Mouse (Mus musculus): ENCODE data around the gene Gm11549. TPM values are rescaled to one million over a fixed set of nuclear protein-coding genes. Genes with fewer than 3 reads are reported as not detected.

Gm11549 gene
- polyA plus RNA-seq, 1 experiment = not detected

DNA sequence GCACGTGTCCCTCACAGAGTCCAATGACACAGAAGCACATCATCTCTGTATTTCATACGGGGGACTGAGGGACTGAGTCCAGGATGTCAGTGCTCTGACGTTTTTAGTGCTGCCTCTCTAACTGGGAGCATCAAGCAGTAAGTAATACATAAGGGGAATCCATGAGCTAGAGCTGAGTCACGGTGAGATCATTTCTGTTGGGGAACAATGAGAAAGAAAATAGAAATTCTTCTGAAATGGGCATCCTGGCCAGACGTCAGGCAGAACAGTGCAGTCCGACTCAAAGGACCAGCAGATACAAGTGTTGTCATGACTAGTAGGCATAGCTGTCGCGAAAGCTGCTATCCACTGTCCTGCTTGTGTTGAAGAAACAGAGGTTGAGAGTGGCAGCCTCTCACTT lies 20.6 kb downstream of the Gm11549 start:
- WGBS = 72% methylated on average over 8 of the region's 8 CpGs
- TF ChIP-seq POLR2A (IDR thresholded peaks at IDR 0.05; ENCODE audit: insufficient read depth, low read depth, low read length) (no peak), CTCF (IDR thresholded peaks at IDR 0.05; ENCODE audit: insufficient read depth, low read depth, low read length) (no peak)

DNA sequence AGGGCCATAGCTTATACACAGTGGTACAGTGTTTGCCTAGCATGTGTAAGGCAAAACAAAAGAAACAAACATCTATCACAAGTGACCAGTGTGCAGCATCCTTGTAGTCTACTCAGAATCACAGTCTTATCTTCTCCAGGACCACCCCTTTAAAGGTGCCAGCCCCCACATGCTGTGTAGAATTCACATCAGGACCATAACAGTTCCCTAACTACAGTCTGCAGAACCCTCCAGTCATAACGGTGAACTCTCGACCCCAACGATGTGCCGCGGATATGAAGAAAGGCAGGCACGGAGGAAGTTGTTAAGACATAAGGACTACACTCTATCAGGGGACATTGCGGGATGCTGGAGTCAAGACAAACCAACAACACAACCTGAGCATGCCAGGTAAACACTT lies 22.2 kb downstream of the Gm11549 start:
- TF ChIP-seq CTCF (IDR thresholded peaks at IDR 0.05; ENCODE audit: insufficient read depth, low read depth, low read length) (no peak), POLR2A (IDR thresholded peaks at IDR 0.05; ENCODE audit: insufficient read depth, low read depth, low read length) (no peak)
- no peak overlapping the region for H3K4me3 ChIP-seq (ENCODE audit: insufficient read depth, low read depth, low read length)
- H3K4me1 ChIP-seq (ENCODE audit: control insufficient read depth, insufficient read depth, low read length) = no peaks in the 10 kb centered on the region
- no peak overlapping the region for H3K27ac ChIP-seq (ENCODE audit: insufficient read depth, low read depth, low read length)
- 97% methylated on average over 7 of the region's 7 CpGs for WGBS

More for the DNA sequence above, 20.6 kb downstream of the Gm11549 start:
- Histone ChIP-seq H3K4me3 (ENCODE audit: insufficient read depth, low read depth, low read length) (no peak overlapping the region), H3K27ac (ENCODE audit: insufficient read depth, low read depth, low read length) (no peak overlapping the region), H3K4me1 (ENCODE audit: control insufficient read depth, insufficient read depth, low read length) (no peaks in the 10 kb centered on the region)

DNA sequence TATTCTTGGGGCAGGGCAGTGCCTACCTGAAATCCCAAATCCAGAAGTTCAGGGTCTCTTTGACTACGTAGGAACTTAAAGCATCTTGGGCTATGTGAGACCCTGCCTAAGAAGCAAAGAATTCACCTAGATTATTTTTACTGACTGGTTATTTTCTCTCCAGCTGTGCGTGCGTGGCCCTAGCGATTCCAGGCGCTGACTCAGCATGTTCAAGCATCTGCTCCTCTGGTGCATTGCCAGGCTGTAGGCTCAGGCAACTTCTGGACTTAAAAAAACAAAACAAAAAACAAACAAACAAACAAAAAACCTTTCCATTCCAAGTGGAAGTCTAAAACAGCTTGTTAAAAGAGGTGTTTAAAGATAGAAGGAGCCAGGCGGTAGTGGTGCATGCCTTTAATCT lies 23.4 kb downstream of the Gm11549 start:
- Histone ChIP-seq H3K4me1 (ENCODE audit: control insufficient read depth, insufficient read depth, low read length) (no peaks in the 10 kb centered on the region), H3K27ac (ENCODE audit: insufficient read depth, low read depth, low read length) (no peak overlapping the region), H3K4me3 (ENCODE audit: insufficient read depth, low read depth, low read length) (no peak overlapping the region)
- TF ChIP-seq POLR2A (IDR thresholded peaks at IDR 0.05; ENCODE audit: insufficient read depth, low read depth, low read length) (no peak), CTCF (IDR thresholded peaks at IDR 0.05; ENCODE audit: insufficient read depth, low read depth, low read length) (no peak)
- WGBS = 81% methylated on average over 6 of the region's 6 CpGs

DNA sequence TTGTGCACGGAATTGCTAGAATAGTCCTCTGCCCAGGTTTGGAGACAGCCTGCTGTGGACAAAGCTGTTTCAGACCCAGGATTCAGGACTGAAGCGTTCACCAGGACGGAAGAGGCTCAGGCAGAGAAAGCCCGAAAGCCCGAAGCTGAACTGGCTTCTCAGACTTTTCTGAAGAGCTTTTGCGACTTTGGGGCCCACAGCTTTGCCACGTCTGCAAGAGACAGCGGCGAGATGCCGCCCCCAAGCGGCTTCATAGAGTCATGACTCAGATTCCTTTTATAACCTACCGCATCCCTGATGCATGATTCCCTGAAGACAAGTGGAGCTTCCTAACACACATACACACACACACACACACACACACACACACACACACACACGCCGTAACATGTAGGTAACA lies 24.9 kb downstream of the Gm11549 start:
- no peaks in the 10 kb centered on the region for H3K4me1 ChIP-seq (ENCODE audit: control insufficient read depth, insufficient read depth, low read length)
- 13% methylated on average over 14 of the region's 14 CpGs for WGBS
- no peak overlapping the region for H3K4me3 ChIP-seq (ENCODE audit: insufficient read depth, low read depth, low read length)
- H3K27ac ChIP-seq (ENCODE audit: insufficient read depth, low read depth, low read length) = no peak overlapping the region
- TF ChIP-seq CTCF (IDR thresholded peaks at IDR 0.05; ENCODE audit: insufficient read depth, low read depth, low read length) = peak; percentile 63
- no peak for TF ChIP-seq POLR2A (IDR thresholded peaks at IDR 0.05; ENCODE audit: insufficient read depth, low read depth, low read length)

DNA sequence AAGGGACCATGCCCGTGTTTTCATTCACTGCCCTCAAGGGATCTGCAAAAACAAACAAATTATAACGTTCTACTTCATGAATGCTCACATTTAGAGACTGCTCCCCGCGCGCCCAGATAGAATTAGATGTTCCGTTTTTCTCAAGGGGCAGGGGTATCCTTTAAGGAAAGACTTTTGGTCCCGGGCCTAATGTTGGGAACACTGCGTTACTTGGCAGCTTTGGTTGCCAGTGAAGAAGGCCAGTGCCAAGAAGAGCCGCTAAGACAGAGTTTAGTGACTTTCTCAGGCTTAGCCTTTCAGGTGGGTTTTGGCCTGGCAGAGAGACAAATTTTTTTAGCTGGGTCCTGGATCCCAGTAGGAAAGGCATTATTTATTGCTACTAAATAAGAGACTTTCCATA lies 25.3 kb downstream of the Gm11549 start:
- TF ChIP-seq CTCF (IDR thresholded peaks at IDR 0.05; ENCODE audit: insufficient read depth, low read depth, low read length) (no peak), POLR2A (IDR thresholded peaks at IDR 0.05; ENCODE audit: insufficient read depth, low read depth, low read length) (no peak)
- Histone ChIP-seq H3K4me1 (ENCODE audit: control insufficient read depth, insufficient read depth, low read length) (no peaks in the 10 kb centered on the region), H3K27ac (ENCODE audit: insufficient read depth, low read depth, low read length) (no peak overlapping the region), H3K4me3 (ENCODE audit: insufficient read depth, low read depth, low read length) (no peak overlapping the region)
- WGBS = 73% methylated on average over 9 of the region's 9 CpGs

DNA sequence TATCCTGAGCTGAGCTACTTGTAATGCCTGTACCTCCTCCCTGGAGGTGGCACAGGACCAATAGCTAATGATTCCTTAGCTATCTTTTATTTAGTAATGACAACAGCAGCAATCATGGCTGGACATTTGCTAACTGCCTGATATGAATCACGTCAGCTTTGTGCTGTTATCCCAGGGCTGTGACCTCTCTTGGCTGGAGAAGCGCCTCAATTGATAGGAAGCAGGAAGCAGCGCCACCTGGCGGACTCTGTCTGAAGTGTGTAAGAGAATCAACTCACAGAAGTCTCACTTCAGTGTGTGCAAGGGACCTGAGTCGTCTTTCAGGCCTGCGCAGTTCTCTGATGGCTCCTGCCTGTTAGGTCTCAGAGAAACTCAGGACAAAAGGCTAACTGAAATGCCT lies 26.2 kb downstream of the Gm11549 start:
- no peak overlapping the region for H3K27ac ChIP-seq (ENCODE audit: insufficient read depth, low read depth, low read length)
- TF ChIP-seq POLR2A (IDR thresholded peaks at IDR 0.05; ENCODE audit: insufficient read depth, low read depth, low read length) (no peak), CTCF (IDR thresholded peaks at IDR 0.05; ENCODE audit: insufficient read depth, low read depth, low read length) (peak; percentile 64)
- WGBS = 6% methylated on average over 6 of the region's 6 CpGs
- H3K4me1 ChIP-seq (ENCODE audit: control insufficient read depth, insufficient read depth, low read length) = no peaks in the 10 kb centered on the region
- no peak overlapping the region for H3K4me3 ChIP-seq (ENCODE audit: insufficient read depth, low read depth, low read length)

DNA sequence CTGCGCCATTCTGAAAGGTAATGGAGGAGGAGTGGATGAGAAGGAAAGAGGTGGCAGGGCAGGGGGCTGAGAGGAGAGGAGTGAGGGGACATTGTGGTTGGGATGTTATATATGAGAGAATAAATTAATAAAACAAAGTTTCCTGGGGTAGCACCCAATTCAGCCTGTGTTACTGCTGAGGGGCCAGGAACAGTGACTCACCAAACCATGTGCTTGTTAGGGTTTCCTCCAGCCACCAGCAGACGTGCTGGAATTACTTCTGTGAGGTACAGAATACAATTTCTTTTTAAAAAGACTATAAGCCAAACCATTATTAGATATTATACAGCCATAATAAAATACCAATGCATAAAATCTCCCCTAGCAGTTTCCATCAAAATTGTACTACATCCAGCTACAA lies 27.0 kb downstream of the Gm11549 start:
- TF ChIP-seq POLR2A (IDR thresholded peaks at IDR 0.05; ENCODE audit: insufficient read depth, low read depth, low read length) = no peak
- no peak for TF ChIP-seq CTCF (IDR thresholded peaks at IDR 0.05; ENCODE audit: insufficient read depth, low read depth, low read length)
- no peak overlapping the region for H3K27ac ChIP-seq (ENCODE audit: insufficient read depth, low read depth, low read length)
- 74% methylated on average over 2 of the region's 2 CpGs for WGBS
- H3K4me3 ChIP-seq (ENCODE audit: insufficient read depth, low read depth, low read length) = no peak overlapping the region
- no peaks in the 10 kb centered on the region for H3K4me1 ChIP-seq (ENCODE audit: control insufficient read depth, insufficient read depth, low read length)

DNA sequence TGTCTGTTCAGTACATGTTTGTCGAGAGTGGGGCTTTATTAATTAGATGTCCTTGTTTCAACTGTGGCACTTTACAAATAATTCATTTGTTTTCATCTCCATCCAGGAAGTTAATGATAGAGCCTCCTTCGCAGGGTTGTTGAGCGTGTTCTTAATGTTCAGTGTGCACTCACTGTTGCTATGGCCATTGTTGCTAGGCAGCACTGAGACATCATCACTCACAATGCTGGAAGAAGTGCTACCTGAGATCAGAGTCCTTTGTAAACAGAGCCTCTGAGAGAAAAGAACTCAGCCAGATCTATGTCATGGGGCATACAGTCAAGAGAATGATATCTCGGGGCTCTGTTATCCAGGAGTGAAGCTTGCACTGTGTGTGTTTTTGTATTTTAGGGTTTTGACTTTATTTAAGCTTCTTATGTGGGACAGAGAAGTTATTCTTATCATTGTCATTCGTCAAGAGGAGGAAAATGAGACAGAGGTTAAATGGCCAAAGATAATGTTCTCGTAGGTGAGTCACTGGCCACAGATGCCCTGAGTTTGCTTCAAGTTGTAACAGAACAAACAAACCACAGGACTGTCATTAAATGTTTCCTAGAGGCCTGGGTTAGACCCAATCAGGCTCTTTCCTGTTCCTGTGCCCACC lies 27.9 kb downstream of the Gm11549 start:
- Histone ChIP-seq H3K4me3 (ENCODE audit: insufficient read depth, low read depth, low read length) (no peak overlapping the region), H3K4me1 (ENCODE audit: control insufficient read depth, insufficient read depth, low read length) (no peaks in the 10 kb centered on the region), H3K27ac (ENCODE audit: insufficient read depth, low read depth, low read length) (no peak overlapping the region)
- WGBS = 65% methylated on average over 6 of the region's 6 CpGs
- TF ChIP-seq CTCF (IDR thresholded peaks at IDR 0.05; ENCODE audit: insufficient read depth, low read depth, low read length) (no peak), POLR2A (IDR thresholded peaks at IDR 0.05; ENCODE audit: insufficient read depth, low read depth, low read length) (no peak)

DNA sequence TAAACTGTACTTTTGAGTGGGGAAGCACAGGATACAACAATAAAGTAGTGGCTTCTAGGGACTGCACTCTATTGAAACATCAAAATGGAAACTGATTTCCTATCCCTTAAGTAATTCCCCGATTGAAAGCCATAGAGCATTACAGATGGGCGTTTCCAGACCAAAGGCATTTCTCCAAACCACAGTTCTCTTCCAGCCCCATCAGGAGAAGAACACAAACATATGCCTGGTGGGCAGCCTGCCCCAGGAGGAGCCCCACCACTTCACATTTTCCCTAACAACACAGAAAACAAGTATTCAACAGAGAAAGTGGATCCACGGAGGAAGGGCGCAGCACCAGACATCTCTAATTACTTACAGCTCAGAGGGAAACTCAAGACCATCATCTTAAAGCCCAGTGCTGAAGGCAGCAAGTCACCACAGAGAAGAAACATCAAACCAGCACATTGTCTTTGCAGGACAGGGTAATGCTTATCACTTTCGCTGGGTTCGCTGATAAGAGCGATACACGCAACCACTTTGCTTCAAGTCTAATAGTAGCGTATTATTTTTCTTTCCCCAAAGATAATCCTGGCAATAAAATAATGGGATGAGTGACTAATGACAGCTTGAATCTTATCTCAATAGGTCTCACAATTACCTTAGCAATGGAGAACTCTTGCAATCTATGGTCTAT lies 28.8 kb downstream of the Gm11549 start:
- H3K27ac ChIP-seq (ENCODE audit: insufficient read depth, low read depth, low read length) = no peak overlapping the region
- 87% methylated on average over 9 of the region's 9 CpGs for WGBS
- TF ChIP-seq POLR2A (IDR thresholded peaks at IDR 0.05; ENCODE audit: insufficient read depth, low read depth, low read length) = no peak
- TF ChIP-seq CTCF (IDR thresholded peaks at IDR 0.05; ENCODE audit: insufficient read depth, low read depth, low read length) = no peak

More for the DNA sequence above, 28.8 kb downstream of the Gm11549 start:
- no peaks in the 10 kb centered on the region for H3K4me1 ChIP-seq (ENCODE audit: control insufficient read depth, insufficient read depth, low read length)
- no peak overlapping the region for H3K4me3 ChIP-seq (ENCODE audit: insufficient read depth, low read depth, low read length)
